Mouse (Mus musculus) midbrain, embryonic 15.5 days (tissue): ENCODE results near the gene Rabif. TPM values are rescaled to one million over a fixed set of nuclear protein-coding genes. Genes with fewer than 3 reads are reported as not detected.

Experiments
- polyA plus RNA-seq: library from polyadenylated mRNA; unstranded; fragments of >200 nt; fragmentation: Nextera tagmentation; extraction: Ambion mirVana; gene quantifications from 2 replicates; pipeline ENCODE4 v1.2.1, GENCODE M21; 2015

Gene Rabif
- polyA plus RNA-seq, 1 experiment from 2014 or later: 70.7 TPM

Other genes starting within 250 kb of the Rabif start
- 0.10 TPM in 1 of 2 replicates, not detected in the other for gene Myog, start 204.7 kb upstream of the Rabif start, polyA plus RNA-seq
- 18.9 and 20.4 TPM in 2 replicates for gene Ppfia4, start 161.7 kb upstream of the Rabif start, polyA plus RNA-seq
- 144 and 147 TPM in 2 replicates for gene Tmem183a, start 132.7 kb upstream of the Rabif start, polyA plus RNA-seq
- not detected in 2 replicates for gene 4933406M09Rik, start 108.7 kb upstream of the Rabif start, polyA plus RNA-seq
- gene Cyb5r1, start 89.1 kb upstream of the Rabif start, polyA plus RNA-seq: 12.6 and 13.3 TPM in 2 replicates
- 76.0 and 82.4 TPM in 2 replicates for gene Adipor1, start 79.3 kb upstream of the Rabif start, polyA plus RNA-seq
- gene Klhl12, start 39.1 kb upstream of the Rabif start, polyA plus RNA-seq: 37.0 and 37.7 TPM in 2 replicates
- not detected in 2 replicates for gene Mgat4e, start 55.0 kb downstream of the Rabif start, polyA plus RNA-seq
- gene Kdm5b, start 65.5 kb downstream of the Rabif start, polyA plus RNA-seq: 83.9 and 87.1 TPM in 2 replicates
- gene Syt2, start 152.0 kb downstream of the Rabif start, polyA plus RNA-seq: 3.0 and 3.2 TPM in 2 replicates